Mouse (Mus musculus): ENCODE measurements around the gene S100a13. TPM values are rescaled to one million over a fixed set of nuclear protein-coding genes. Genes with fewer than 3 reads are reported as not detected.

Gene S100a13
- polyA plus RNA-seq, 1 experiment = not detected

DNA sequence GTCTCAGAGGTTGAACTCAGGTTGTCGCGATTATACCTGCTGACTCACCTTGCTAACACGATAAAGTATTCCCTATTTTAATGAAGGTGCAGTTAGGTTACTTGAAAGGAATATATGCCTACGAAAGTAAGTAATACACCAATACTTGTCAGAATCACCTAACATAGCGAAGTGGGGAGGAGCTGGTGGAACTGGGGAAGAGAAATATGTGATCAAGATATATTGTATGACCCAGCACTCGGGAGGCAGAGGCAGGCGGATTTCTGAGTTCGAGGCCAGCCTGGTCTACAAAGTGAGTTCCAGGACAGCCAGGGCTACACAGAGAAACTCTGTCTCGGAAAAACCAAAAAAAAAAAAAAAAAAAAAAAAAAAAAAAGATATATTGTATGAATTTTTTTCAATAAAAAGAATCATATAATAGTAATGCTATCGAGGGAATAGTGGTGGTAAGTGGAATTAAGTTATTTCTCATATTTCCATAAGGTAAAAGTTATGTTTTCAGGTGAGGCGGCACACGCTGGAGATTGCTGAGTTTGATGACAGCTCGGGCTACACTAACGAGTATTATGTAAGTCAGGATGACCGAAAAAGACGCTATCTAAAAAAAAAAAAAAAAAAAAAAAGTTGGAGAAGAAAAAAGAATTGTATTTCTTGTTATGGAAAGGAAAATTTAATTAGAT lies 38.9 kb upstream of the S100a13 start:
- 32% methylated on average over 16 of the region's 16 CpGs for WGBS
- TF ChIP-seq POLR2A (IDR thresholded peaks at IDR 0.05; ENCODE audit: insufficient read depth, low read depth, low read length) = no peak
- TF ChIP-seq CTCF (IDR thresholded peaks at IDR 0.05; ENCODE audit: insufficient read depth, low read depth, low read length) = no peak
- Histone ChIP-seq H3K4me3 (ENCODE audit: insufficient read depth, low read depth, low read length) (no peak overlapping the region), H3K4me1 (ENCODE audit: control insufficient read depth, insufficient read depth, low read length) (peaks cover 2% of the 10 kb centered on the region; the same call in 1 of the 2 replicates), H3K27ac (ENCODE audit: insufficient read depth, low read depth, low read length) (no peak overlapping the region)

- H3K4me1 ChIP-seq (ENCODE audit: control insufficient read depth, insufficient read depth, low read length) = peaks cover 2% of the 10 kb centered on the region; the same call in 1 of the 2 replicates
- under 1% methylated on average over 45 of the region's 45 CpGs for WGBS
- peak within 1 kb of the TSS; percentile 87 for H3K4me3 ChIP-seq (ENCODE audit: insufficient read depth, low read depth, low read length)
- TF ChIP-seq CTCF (IDR thresholded peaks at IDR 0.05; ENCODE audit: insufficient read depth, low read depth, low read length) = no peak
- TF ChIP-seq POLR2A (IDR thresholded peaks at IDR 0.05; ENCODE audit: insufficient read depth, low read depth, low read length) = peak; percentile 58; the same call in 1 of the 2 replicates
- H3K27ac ChIP-seq (ENCODE audit: insufficient read depth, low read depth, low read length) = peak within 1 kb of the TSS; percentile 79; the same call in 1 of the 2 replicates
Measured at GRCm38 (mm10) chr3:90475831-90476611, 38.2 kb upstream of the S100a13 start, which contains the start of gene Ilf2. Ilf2 (plus strand) TSS chr3:90476126.

DNA sequence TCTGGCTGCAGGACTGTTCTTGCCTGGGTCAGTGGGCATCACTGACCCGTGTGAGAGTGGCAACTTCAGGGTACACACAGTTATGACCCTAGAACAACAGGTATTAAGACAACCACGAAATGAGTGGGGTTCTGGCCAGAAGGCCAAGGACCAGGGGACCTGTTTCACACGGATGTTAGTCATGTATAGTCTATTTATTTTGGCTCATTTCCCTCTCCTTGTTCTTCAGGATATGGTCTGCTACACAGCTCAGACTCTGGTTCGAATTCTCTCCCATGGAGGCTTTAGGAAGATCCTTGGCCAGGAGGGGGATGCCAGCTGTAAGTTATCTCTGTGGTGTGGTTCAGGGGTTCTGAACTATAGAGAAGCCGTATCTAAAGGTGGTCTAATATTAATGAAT lies 27.2 kb upstream of the S100a13 start:
- 75% methylated on average over 5 of the region's 5 CpGs for WGBS
- Histone ChIP-seq H3K4me1 (ENCODE audit: control insufficient read depth, insufficient read depth, low read length) (no peaks in the 10 kb centered on the region), H3K27ac (ENCODE audit: insufficient read depth, low read depth, low read length) (no peak overlapping the region), H3K4me3 (ENCODE audit: insufficient read depth, low read depth, low read length) (no peak overlapping the region)
- TF ChIP-seq CTCF (IDR thresholded peaks at IDR 0.05; ENCODE audit: insufficient read depth, low read depth, low read length) (no peak), POLR2A (IDR thresholded peaks at IDR 0.05; ENCODE audit: insufficient read depth, low read depth, low read length) (no peak)

DNA sequence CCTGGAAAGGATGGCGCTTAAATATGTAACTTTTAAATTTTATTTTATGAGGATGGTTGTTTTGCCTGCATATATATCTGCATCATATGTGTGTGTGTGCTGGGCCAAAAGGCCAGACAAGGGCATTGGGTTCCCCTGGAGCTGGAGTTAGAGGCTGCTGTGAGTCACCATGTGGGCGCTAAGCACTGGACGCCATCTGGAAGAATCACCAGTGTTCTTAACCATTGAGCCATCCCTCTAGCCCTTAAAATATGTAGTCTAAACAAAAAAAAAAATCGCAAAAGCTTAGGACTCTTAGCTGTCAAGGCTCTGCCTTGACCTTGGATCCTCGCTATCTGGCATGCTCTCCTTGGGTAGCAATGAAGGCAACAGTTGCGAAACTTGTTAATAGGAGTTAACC lies 25.7 kb upstream of the S100a13 start:
- H3K4me3 ChIP-seq (ENCODE audit: insufficient read depth, low read depth, low read length) = no peak overlapping the region
- H3K4me1 ChIP-seq (ENCODE audit: control insufficient read depth, insufficient read depth, low read length) = no peaks in the 10 kb centered on the region
- TF ChIP-seq CTCF (IDR thresholded peaks at IDR 0.05; ENCODE audit: insufficient read depth, low read depth, low read length) (no peak), POLR2A (IDR thresholded peaks at IDR 0.05; ENCODE audit: insufficient read depth, low read depth, low read length) (no peak)
- WGBS = 91% methylated on average over 6 of the region's 6 CpGs
- H3K27ac ChIP-seq (ENCODE audit: insufficient read depth, low read depth, low read length) = no peak overlapping the region

GRCm38 (mm10) chr3:90490696-90491256 lies 23.5 kb upstream of the S100a13 start, which contains the start of gene Snapin:
Snapin (minus strand) TSS chr3:90491033.
- TF ChIP-seq POLR2A (IDR thresholded peaks at IDR 0.05; ENCODE audit: insufficient read depth, low read depth, low read length) (peak; percentile 89), CTCF (IDR thresholded peaks at IDR 0.05; ENCODE audit: insufficient read depth, low read depth, low read length) (peak; percentile 89)
- Histone ChIP-seq H3K4me1 (ENCODE audit: control insufficient read depth, insufficient read depth, low read length) (no peaks in the 10 kb centered on the region), H3K4me3 (ENCODE audit: insufficient read depth, low read depth, low read length) (peak within 1 kb of the TSS; percentile 90), H3K27ac (ENCODE audit: insufficient read depth, low read depth, low read length) (peak within 1 kb of the TSS; percentile 81)
- under 1% methylated on average over 37 of the region's 37 CpGs for WGBS

GRCm38 (mm10) chr3:90491350-90491749 lies 22.9 kb upstream of the S100a13 start:
- H3K27ac ChIP-seq (ENCODE audit: insufficient read depth, low read depth, low read length) = no peak overlapping the region
- TF ChIP-seq CTCF (IDR thresholded peaks at IDR 0.05; ENCODE audit: insufficient read depth, low read depth, low read length) (no peak), POLR2A (IDR thresholded peaks at IDR 0.05; ENCODE audit: insufficient read depth, low read depth, low read length) (no peak)
- no peaks in the 10 kb centered on the region for H3K4me1 ChIP-seq (ENCODE audit: control insufficient read depth, insufficient read depth, low read length)
- no peak overlapping the region for H3K4me3 ChIP-seq (ENCODE audit: insufficient read depth, low read depth, low read length)
- WGBS = 37% methylated on average over 2 of the region's 2 CpGs

DNA sequence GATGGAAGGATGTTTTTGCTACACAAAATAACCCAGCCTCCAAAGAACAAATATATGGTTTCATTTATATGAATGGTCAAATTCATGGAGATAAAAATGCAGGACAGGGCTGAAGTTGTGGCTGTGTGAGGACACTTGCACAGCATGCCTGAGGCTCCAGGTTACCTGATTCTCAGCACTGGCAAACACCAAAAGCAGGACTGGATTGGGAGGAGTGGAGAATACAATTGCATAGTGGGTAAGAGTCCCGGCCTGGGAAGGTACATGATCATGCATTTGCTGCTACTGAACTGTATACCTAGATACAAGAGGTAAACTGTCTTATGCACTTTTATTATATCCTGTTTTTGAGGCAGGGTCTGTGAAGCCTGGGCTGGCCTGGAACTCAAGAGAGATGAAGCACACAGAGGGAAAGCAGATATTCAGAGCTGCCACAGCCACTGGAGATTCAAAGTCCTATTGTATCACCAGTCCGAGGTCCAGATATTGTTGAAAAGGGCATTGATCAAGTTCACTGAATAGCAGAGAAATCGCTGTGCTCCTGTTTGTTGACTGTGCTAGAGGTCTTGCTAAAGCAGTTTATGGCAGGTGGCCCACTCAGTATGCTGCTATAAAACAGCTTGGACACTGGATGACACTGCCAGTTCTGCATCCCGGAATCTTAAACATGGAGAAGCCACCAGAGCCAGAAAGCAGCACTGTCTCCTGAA lies 20.2 kb upstream of the S100a13 start:
- Histone ChIP-seq H3K4me1 (ENCODE audit: control insufficient read depth, insufficient read depth, low read length) (no peaks in the 10 kb centered on the region), H3K4me3 (ENCODE audit: insufficient read depth, low read depth, low read length) (no peak overlapping the region), H3K27ac (ENCODE audit: insufficient read depth, low read depth, low read length) (no peak overlapping the region)
- TF ChIP-seq POLR2A (IDR thresholded peaks at IDR 0.05; ENCODE audit: insufficient read depth, low read depth, low read length) (no peak), CTCF (IDR thresholded peaks at IDR 0.05; ENCODE audit: insufficient read depth, low read depth, low read length) (no peak)
- 57% methylated on average over 4 of the region's 4 CpGs for WGBS

DNA sequence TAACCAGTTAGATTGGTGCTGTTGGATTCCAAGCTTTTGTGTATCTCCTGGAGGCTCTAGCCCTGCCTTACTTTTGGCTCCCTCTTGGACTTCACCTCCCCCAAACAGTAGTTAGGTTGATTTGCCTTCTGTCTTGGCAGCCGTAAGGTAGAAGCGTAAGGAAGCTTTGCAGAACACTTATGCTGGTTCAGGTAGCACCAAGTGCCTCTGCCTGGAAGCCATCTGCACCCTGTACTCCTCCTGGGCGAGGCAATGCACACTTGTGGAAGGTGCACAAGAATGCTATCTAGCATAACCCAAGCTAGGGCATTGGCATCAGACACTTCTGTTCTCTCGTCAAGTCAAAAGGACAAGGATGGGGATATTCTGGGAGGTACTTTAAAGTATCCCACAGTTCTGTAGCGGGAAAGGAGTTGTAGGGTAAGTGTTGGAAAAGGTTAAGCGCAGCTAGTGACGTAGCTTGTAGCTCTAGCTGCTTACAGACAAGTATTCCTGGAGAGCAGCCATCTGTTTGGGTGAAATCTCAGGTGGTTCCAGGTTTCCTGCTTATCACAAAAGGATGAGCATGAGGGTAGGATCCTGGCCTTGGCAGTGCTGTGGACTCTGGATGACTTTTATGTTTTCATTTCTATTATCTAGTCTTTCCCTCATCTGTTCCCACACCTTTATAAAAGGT lies 18.2 kb upstream of the S100a13 start:
- H3K4me1 ChIP-seq (ENCODE audit: control insufficient read depth, insufficient read depth, low read length) = no peaks in the 10 kb centered on the region
- H3K27ac ChIP-seq (ENCODE audit: insufficient read depth, low read depth, low read length) = no peak overlapping the region
- no peak for TF ChIP-seq CTCF (IDR thresholded peaks at IDR 0.05; ENCODE audit: insufficient read depth, low read depth, low read length)
- TF ChIP-seq POLR2A (IDR thresholded peaks at IDR 0.05; ENCODE audit: insufficient read depth, low read depth, low read length) = no peak
- WGBS = 86% methylated on average over 7 of the region's 7 CpGs
- H3K4me3 ChIP-seq (ENCODE audit: insufficient read depth, low read depth, low read length) = no peak overlapping the region
